8 mouse cellular contexts compared by ENCODE assay signal in the genomic region with DNA sequence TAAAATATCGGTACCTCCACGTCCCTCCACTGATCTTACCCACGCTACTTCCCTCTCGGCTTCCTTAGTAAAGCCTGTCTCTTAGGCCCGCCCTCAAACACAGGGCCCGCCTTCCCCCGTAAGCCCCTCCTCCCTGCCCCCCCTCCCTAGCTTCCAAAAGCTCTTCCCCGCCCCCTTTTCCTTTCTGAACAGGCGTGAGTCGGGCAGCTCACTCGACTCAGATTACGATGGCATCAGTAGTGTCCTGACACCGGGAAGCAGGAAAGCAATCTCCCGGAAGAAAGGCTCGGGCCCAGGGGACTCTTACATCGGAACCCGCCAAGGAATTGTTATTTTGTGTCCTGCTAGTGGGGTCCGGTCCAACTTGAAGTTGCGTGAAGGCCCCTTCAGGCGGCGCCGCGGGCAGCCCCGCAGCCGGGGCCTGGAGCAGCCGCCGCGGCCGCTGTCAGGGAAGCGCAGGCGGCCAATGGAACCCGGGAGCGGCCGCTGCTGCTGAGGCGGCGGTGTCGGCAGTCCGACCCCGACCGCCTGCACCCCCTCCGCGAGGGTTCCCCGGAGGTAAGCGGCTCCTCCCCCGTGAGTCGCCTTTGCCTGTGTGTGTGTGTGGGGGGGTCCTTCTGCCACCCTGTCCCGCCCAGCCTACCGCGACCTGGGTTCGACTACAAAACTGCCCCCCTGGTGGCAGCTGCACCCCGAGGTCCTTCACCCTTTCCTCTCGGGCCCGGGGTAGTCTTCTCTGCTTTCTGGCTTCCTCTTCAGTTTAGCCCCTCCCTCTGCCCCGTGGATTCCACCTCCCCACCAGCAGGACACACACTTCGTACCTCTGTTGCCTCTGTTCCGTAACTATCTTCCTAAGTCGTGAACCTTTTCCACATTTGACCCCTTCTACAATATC. TPM values are rescaled to one million over a fixed set of nuclear protein-coding genes. Genes with fewer than 3 reads are reported as not detected.
DNase-seq lines count a peak whose midpoint lies in the region; ATAC-seq lines count a peak whose summit lies in the region.

Pi4kb (plus strand) TSS at position 204 of the 895 bp plus-strand sequence.

- H3K27ac ChIP-seq in hindbrain, embryonic 14.5 days = peak within 1 kb of the TSS; percentile 92

- no peaks in the 10 kb centered on the region for H3K27me3 ChIP-seq in hindbrain, embryonic 14.5 days (ENCODE audit: control insufficient read depth, insufficient read depth, low read length)

- WGBS in hindbrain, embryonic 14.5 days = under 1% methylated on average over 45 of the region's 57 CpGs

- DNase-seq in R1 (ENCODE audit: low read depth, low spot score) = peak; percentile 95
- peak; percentile 85 to 89 for DNase-seq in cerebellum, postnatal 25 days
- DNase-seq in frontal cortex, postnatal 25 days (ENCODE audit: low spot score in 2 of 2) = peak; percentile 66 to 72
- peak; percentile 91 for DNase-seq in hindbrain, embryonic 14.5 days (ENCODE audit: low spot score)
- peak; percentile 81 to 83 for DNase-seq in layer of hippocampus, postnatal 36 days
- peak; percentile 95 for DNase-seq in lung, postnatal 36 days
- peak; percentile 97 for DNase-seq in retina, postnatal 1 day
- peak; percentile 78 to 88 for DNase-seq in urinary bladder, adult 18-20 months (ENCODE audit: low spot score in 2 of 2)

- no peaks in the 10 kb centered on the region for H3K9me3 ChIP-seq in hindbrain, embryonic 14.5 days (ENCODE audit: control insufficient read depth, low read length)

- peaks cover 17% of the 10 kb centered on the region; the same call in 1 of the 2 replicates for H3K36me3 ChIP-seq in hindbrain, embryonic 14.5 days (replicated peaks; ENCODE audit: control insufficient read depth, insufficient read depth)

- H3K4me3 ChIP-seq in hindbrain, embryonic 14.5 days (replicated peaks; ENCODE audit: low read length) = peak within 1 kb of the TSS; percentile 97

- peak; percentile 93 for ATAC-seq in hindbrain, embryonic 14.5 days (ENCODE audit: low FRiP score)

- peak within 1 kb of the TSS; percentile 96 for H3K9ac ChIP-seq in hindbrain, embryonic 14.5 days

- peaks cover 15% of the 10 kb centered on the region for H3K4me1 ChIP-seq in hindbrain, embryonic 14.5 days (replicated peaks; ENCODE audit: control insufficient read depth, insufficient read depth, low read length)

- H3K4me2 ChIP-seq in hindbrain, embryonic 14.5 days (replicated peaks) = peak within 1 kb of the TSS; percentile 82

RNA-seq across cellular contexts. Expression of gene Pi4kb, which starts in this region (rescaled TPM):
- 25.0 and 28.4 TPM in 2 replicates for polyA plus RNA-seq in hindbrain, embryonic 14.5 days (2014; fragmentation: Nextera tagmentation; extraction: Ambion mirVana)
- 10 to 100 TPM; 55.3 to 61.2 TPM for total RNA-seq in layer of hippocampus, postnatal 36 days (2021)

Comparison
In these comparisons a context has a peak if more than half of its experiments do, and no peak if none do; other contexts are left out.
1. Peak in every context shown above with its lines: DNase-seq, ATAC-seq, H3K4me3 ChIP-seq and H3K27ac ChIP-seq.